Mouse (Mus musculus): ENCODE measurements around the gene Slc46a3.

- TF ChIP-seq CTCF (IDR thresholded peaks at IDR 0.05; ENCODE audit: extremely low read depth, insufficient read depth, low read length) (no peak), POLR2A (IDR thresholded peaks at IDR 0.05; ENCODE audit: extremely low read depth, insufficient read depth, low read length) (no peak)
These were observed 44.6 kb upstream of the Slc46a3 start for GRCm38 (mm10) chr5:147939226-147939625.

Measured in cortical plate, adult 2 months (tissue).